Mouse (Mus musculus): Measurements from ENCODE around the gene Anapc15-ps. TPM values are rescaled to one million over a fixed set of nuclear protein-coding genes. Genes with fewer than 3 reads are reported as not detected.

Anapc15-ps gene
- polyA plus RNA-seq, 1 experiment: 0.37 TPM

DNA sequence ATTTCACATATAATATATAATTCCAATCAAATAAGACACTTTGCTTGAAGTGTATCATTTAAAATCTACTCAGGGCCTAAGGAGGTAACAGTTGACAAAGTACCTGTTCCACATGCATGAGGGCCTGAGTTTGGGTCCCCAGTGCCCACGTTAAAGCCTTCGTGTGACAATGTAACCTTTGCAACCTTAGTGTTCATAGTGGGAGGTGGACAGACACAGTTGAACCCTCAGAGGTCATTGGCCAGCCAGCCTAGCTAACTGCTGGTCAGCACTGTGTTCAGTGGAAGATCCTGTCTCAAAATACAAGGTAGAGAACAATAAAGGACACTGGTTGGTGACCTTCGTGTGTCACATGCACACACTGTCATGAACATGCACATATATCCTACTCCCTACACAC is 4.2 kb downstream of the Anapc15-ps start:
- Histone ChIP-seq H3ac (ENCODE audit: control insufficient read depth, insufficient read length) (no peak overlapping the region), H3K4me2 (ENCODE audit: low read depth) (no peak overlapping the region), H3K36me3 (ENCODE audit: control insufficient read depth, insufficient read depth) (no peaks in the 10 kb centered on the region), H3K4me3 (no peak overlapping the region), H3K27me3 (ENCODE audit: control insufficient read depth, insufficient read depth, insufficient read length) (no peaks in the 10 kb centered on the region), H3K79me2 (ENCODE audit: control insufficient read depth, insufficient read depth) (no peaks in the 10 kb centered on the region)
- TF ChIP-seq MYOD1 (IDR thresholded peaks at IDR 0.05; ENCODE audit: control insufficient read depth in 1 of 3, insufficient read length in 2 of 3, low read depth in 2 of 3) (no peak), POLR2AphosphoS2 (IDR thresholded peaks at IDR 0.05; ENCODE audit: insufficient read length, low read depth) (no peak), USF1 (IDR thresholded peaks at IDR 0.05; ENCODE audit: low read depth) (no peak), MAX (IDR thresholded peaks at IDR 0.05; ENCODE audit: low read depth) (no peak)

DNA sequence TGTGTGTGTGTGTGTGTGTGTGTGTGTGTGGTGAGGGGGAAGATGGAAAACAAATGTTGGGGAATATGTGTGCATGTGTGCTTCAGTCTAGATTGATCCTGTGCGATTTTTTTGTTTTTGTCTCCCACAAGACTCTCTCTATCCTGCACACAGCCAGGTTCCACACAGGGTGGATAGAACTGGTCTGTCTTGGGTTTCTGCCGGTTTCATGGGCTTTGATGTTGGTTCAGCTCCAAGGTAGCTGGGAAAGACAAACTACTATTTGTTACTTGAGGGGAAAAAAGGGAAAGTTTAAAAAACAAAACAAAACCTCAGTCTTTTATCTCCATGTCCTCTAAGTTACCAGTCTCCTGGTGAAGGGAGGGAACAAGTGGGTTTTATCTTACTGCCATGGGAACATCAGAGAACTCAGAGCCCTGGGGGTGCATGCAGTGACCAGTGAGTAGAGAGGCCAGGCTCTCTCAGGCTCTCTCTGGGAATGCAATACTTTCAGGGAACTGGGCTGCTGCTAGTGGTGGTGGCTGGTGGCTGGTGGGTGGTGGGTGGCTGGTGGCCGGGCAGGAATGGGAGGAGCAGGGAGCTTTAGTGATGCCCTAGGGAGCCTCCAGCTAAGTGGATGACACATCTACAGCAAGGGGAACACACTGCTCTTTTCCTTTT is 5.8 kb downstream of the Anapc15-ps start:
- Histone ChIP-seq H3K27me3 (ENCODE audit: control insufficient read depth, insufficient read depth, insufficient read length) (no peaks in the 10 kb centered on the region), H3K79me2 (ENCODE audit: control insufficient read depth, insufficient read depth) (no peaks in the 10 kb centered on the region), H3K4me2 (ENCODE audit: low read depth) (no peak overlapping the region), H3K4me3 (no peak overlapping the region), H3K36me3 (ENCODE audit: control insufficient read depth, insufficient read depth) (no peaks in the 10 kb centered on the region), H3ac (ENCODE audit: control insufficient read depth, insufficient read length) (no peak overlapping the region)
- TF ChIP-seq SRF (IDR thresholded peaks at IDR 0.05; ENCODE audit: control insufficient read depth, insufficient read length, low read depth): no peak
- no peak for TF ChIP-seq TCF12 (IDR thresholded peaks at IDR 0.05; ENCODE audit: insufficient read depth, poor library complexity, severe bottlenecking)
- no peak for TF ChIP-seq CEBPB (IDR thresholded peaks at IDR 0.05; ENCODE audit: insufficient read depth, poor library complexity, severe bottlenecking)
- no peak for TF ChIP-seq MAX (IDR thresholded peaks at IDR 0.05; ENCODE audit: low read depth)
- no peak for TF ChIP-seq TCF3 (IDR thresholded peaks at IDR 0.05; ENCODE audit: insufficient read length, low read depth)
- TF ChIP-seq MYOD1 (IDR thresholded peaks at IDR 0.05; ENCODE audit: control insufficient read depth in 1 of 3, insufficient read length in 2 of 3, low read depth in 2 of 3): no peak

- Histone ChIP-seq H3K27me3 (ENCODE audit: control insufficient read depth, insufficient read depth, insufficient read length) (no peaks in the 10 kb centered on the region), H3K79me2 (ENCODE audit: control insufficient read depth, insufficient read depth) (no peaks in the 10 kb centered on the region), H3K36me3 (ENCODE audit: control insufficient read depth, insufficient read depth) (no peaks in the 10 kb centered on the region), H3K4me2 (ENCODE audit: low read depth) (no peak overlapping the region), H3K4me3 (no peak overlapping the region), H3ac (ENCODE audit: control insufficient read depth, insufficient read length) (no peak overlapping the region)
- TF ChIP-seq SRF (IDR thresholded peaks at IDR 0.05; ENCODE audit: control insufficient read depth, insufficient read length, low read depth) (no peak), POLR2A (IDR thresholded peaks at IDR 0.05; ENCODE audit: insufficient read length, low read depth) (no peak), USF1 (IDR thresholded peaks at IDR 0.05; ENCODE audit: low read depth) (no peak), MAX (IDR thresholded peaks at IDR 0.05; ENCODE audit: low read depth) (no peak), CEBPB (IDR thresholded peaks at IDR 0.05; ENCODE audit: insufficient read depth, poor library complexity, severe bottlenecking) (no peak), TCF3 (IDR thresholded peaks at IDR 0.05; ENCODE audit: insufficient read length, low read depth) (no peak), REST (IDR thresholded peaks at IDR 0.05; ENCODE audit: insufficient read depth, insufficient read length) (no peak), POLR2AphosphoS2 (IDR thresholded peaks at IDR 0.05; ENCODE audit: insufficient read length, low read depth) (no peak), MYOD1 (IDR thresholded peaks at IDR 0.05; ENCODE audit: control insufficient read depth in 1 of 3, insufficient read length in 2 of 3, low read depth in 2 of 3) (no peak), E2F4 (IDR thresholded peaks at IDR 0.05; ENCODE audit: insufficient read depth) (no peak), MYOG (IDR thresholded peaks at IDR 0.05; ENCODE audit: control insufficient read depth in 1 of 3, insufficient read depth in 1 of 3, insufficient read length in 2 of 3, low read depth in 2 of 3) (no peak), TCF12 (IDR thresholded peaks at IDR 0.05; ENCODE audit: insufficient read depth, poor library complexity, severe bottlenecking) (no peak)
Measured at GRCm38 (mm10) chr10:95666791-95667190, 6.5 kb downstream of the Anapc15-ps start.

DNA sequence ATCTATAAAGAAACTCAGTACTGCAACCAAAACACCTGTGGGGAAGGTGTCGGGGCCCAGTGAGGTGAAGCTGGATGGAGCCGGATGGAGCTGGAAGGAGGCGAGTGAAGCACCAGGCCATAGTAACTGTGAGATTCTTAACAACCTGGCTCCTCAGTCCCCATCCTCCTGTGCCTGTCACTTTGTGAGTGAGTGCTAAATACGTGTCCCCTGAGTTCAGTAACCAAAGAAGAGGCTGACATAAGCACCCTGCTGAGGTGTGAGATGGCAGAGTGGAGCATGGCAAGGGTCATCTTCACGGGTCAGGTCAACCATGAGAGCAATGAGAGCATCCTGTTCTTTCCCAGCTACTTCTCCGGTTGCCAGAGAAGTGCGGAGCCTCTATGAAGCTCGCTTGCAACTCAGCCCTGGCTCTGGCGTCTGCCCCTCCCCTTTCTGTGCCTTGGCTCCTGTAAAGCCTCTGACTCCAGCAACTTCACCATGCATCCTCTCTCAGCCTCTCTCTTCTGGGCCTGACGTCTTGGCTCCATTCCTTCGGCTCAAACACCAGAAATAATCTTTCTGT is 7.7 kb downstream of the Anapc15-ps start:
- Histone ChIP-seq H3K36me3 (ENCODE audit: control insufficient read depth, insufficient read depth) (no peaks in the 10 kb centered on the region), H3K4me3 (no peak overlapping the region), H3ac (ENCODE audit: control insufficient read depth, insufficient read length) (no peak overlapping the region), H3K4me2 (ENCODE audit: low read depth) (no peak overlapping the region), H3K27me3 (ENCODE audit: control insufficient read depth, insufficient read depth, insufficient read length) (no peaks in the 10 kb centered on the region), H3K79me2 (ENCODE audit: control insufficient read depth, insufficient read depth) (no peaks in the 10 kb centered on the region)
- no peak for TF ChIP-seq MYOG (IDR thresholded peaks at IDR 0.05; ENCODE audit: control insufficient read depth in 1 of 3, insufficient read depth in 1 of 3, insufficient read length in 2 of 3, low read depth in 2 of 3)
- TF ChIP-seq E2F4 (IDR thresholded peaks at IDR 0.05; ENCODE audit: insufficient read depth): no peak
- TF ChIP-seq MYOD1 (IDR thresholded peaks at IDR 0.05; ENCODE audit: control insufficient read depth in 1 of 3, insufficient read length in 2 of 3, low read depth in 2 of 3): no peak
- TF ChIP-seq POLR2A (IDR thresholded peaks at IDR 0.05; ENCODE audit: insufficient read length, low read depth): no peak
- TF ChIP-seq SRF (IDR thresholded peaks at IDR 0.05; ENCODE audit: control insufficient read depth, insufficient read length, low read depth): no peak
- no peak for TF ChIP-seq TCF12 (IDR thresholded peaks at IDR 0.05; ENCODE audit: insufficient read depth, poor library complexity, severe bottlenecking)
- TF ChIP-seq CEBPB (IDR thresholded peaks at IDR 0.05; ENCODE audit: insufficient read depth, poor library complexity, severe bottlenecking): no peak
- no peak for TF ChIP-seq MAX (IDR thresholded peaks at IDR 0.05; ENCODE audit: low read depth)

DNA sequence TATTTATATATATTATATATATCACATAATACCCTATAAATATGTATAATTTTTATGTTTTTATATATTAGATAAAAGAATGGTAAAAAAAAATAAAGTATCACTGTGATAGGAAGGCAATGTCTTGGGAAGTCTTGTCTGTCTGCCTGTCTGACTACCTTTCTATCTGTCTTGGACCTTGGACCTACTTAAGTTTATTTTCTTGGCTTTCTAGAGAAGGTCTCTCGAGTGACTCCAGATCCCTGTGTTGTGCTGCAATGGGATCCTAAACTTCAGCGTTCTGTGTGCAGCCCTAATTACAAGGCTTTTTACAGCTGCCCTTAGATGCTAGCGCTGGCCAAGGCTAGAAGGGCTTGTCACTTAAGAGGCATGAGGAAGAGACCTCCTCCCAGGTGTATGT is 8.6 kb downstream of the Anapc15-ps start:
- no peak overlapping the region for H3ac ChIP-seq (ENCODE audit: control insufficient read depth, insufficient read length)
- no peaks in the 10 kb centered on the region for H3K79me2 ChIP-seq (ENCODE audit: control insufficient read depth, insufficient read depth)
- no peaks in the 10 kb centered on the region for H3K36me3 ChIP-seq (ENCODE audit: control insufficient read depth, insufficient read depth)
- no peak overlapping the region for H3K4me2 ChIP-seq (ENCODE audit: low read depth)
- H3K4me3 ChIP-seq: no peak overlapping the region
- H3K27me3 ChIP-seq (ENCODE audit: control insufficient read depth, insufficient read depth, insufficient read length): no peaks in the 10 kb centered on the region
- no peak for TF ChIP-seq REST (IDR thresholded peaks at IDR 0.05; ENCODE audit: insufficient read depth, insufficient read length)
- TF ChIP-seq USF1 (IDR thresholded peaks at IDR 0.05; ENCODE audit: low read depth): no peak
- no peak for TF ChIP-seq MYOG (IDR thresholded peaks at IDR 0.05; ENCODE audit: control insufficient read depth in 1 of 3, insufficient read depth in 1 of 3, insufficient read length in 2 of 3, low read depth in 2 of 3)
- no peak for TF ChIP-seq POLR2A (IDR thresholded peaks at IDR 0.05; ENCODE audit: insufficient read length, low read depth)
- no peak for TF ChIP-seq TCF3 (IDR thresholded peaks at IDR 0.05; ENCODE audit: insufficient read length, low read depth)
- TF ChIP-seq POLR2AphosphoS2 (IDR thresholded peaks at IDR 0.05; ENCODE audit: insufficient read length, low read depth): no peak
- TF ChIP-seq SRF (IDR thresholded peaks at IDR 0.05; ENCODE audit: control insufficient read depth, insufficient read length, low read depth): no peak
- no peak for TF ChIP-seq CEBPB (IDR thresholded peaks at IDR 0.05; ENCODE audit: insufficient read depth, poor library complexity, severe bottlenecking)
- no peak for TF ChIP-seq E2F4 (IDR thresholded peaks at IDR 0.05; ENCODE audit: insufficient read depth)
- TF ChIP-seq MYOD1 (IDR thresholded peaks at IDR 0.05; ENCODE audit: control insufficient read depth in 1 of 3, insufficient read length in 2 of 3, low read depth in 2 of 3): no peak

Data from myocyte (in vitro differentiated cells).